Mouse (Mus musculus) liver, embryonic 12.5 days (tissue): Measurements from ENCODE around the gene Rtbdn. TPM values are rescaled to one million over a fixed set of nuclear protein-coding genes. Genes with fewer than 3 reads are reported as not detected.

Source experiments
- ATAC-seq: fragments of 200-750 bp; cut with Nextera tagmentation; 2 replicates; pipeline ENCODE4 v1.8.0; 2017; ENCODE audit warnings: moderate number of reproducible peaks, mild to moderate bottlenecking, moderate library complexity
- H3K27ac ChIP-seq: fragments of 300-500 bp; sonication (generic); 2 replicates; pipeline ENCODE4 v1.5.1; 2016; ENCODE audit warnings: mild to moderate bottlenecking
- H3K27me3 ChIP-seq: fragments of 300-500 bp; sonication (generic); replicated peaks from 2 replicates; pipeline ENCODE4 v1.6.1; 2016; ENCODE audit warnings: mild to moderate bottlenecking, moderate library complexity
- H3K36me3 ChIP-seq: fragments of 300-500 bp; sonication (generic); 2 replicates; pipeline ENCODE4 v1.6.1; 2016; ENCODE audit warnings: mild to moderate bottlenecking, moderate library complexity
- H3K4me1 ChIP-seq: fragments of 300-500 bp; sonication (generic); 2 replicates; pipeline ENCODE4 v1.6.1; 2016
- H3K4me2 ChIP-seq: fragments of 300-500 bp; sonication (generic); 2 replicates; pipeline ENCODE4 v1.6.1; 2016; ENCODE audit warnings: mild to moderate bottlenecking, moderate library complexity
- H3K4me3 ChIP-seq: fragments of 300-500 bp; sonication (generic); 2 replicates; pipeline ENCODE4 v1.5.1; 2016; ENCODE audit warnings: mild to moderate bottlenecking, moderate library complexity
- H3K9ac ChIP-seq: fragments of 300-500 bp; sonication (generic); 2 replicates; pipeline ENCODE4 v1.6.1; 2016; ENCODE audit warnings: mild to moderate bottlenecking, moderate library complexity
- H3K9me3 ChIP-seq: fragments of 300-500 bp; sonication (generic); replicated peaks from 2 replicates; pipeline ENCODE4 v1.6.1; 2016; ENCODE audit warnings: mild to moderate bottlenecking, moderate library complexity
- WGBS: fragments of 180-500 bp; shearing (Covaris S2); methylation state at CpG from one replicate; pipeline ENCODE4 v1.1.7; 2016; ENCODE audit not compliant: insufficient replicate concordance; 5-methylcytosine and 5-hydroxymethylcytosine counted together
- polyA plus RNA-seq: library from polyadenylated mRNA; unstranded; fragments of >200 nt; fragmentation: Nextera tagmentation; extraction: Ambion mirVana; gene quantifications from 2 replicates; pipeline ENCODE4 v1.2.1, GENCODE M21; 2016

Rtbdn gene
- polyA plus RNA-seq, 1 experiment from 2014 or later: 0.39 TPM

GRCm38 (mm10) chr8:84967532-84968304 is 20.9 kb downstream of the Rtbdn start:
- Histone ChIP-seq H3K4me3 (peak overlapping the region; percentile 81; the same call in 1 of the 2 replicates), H3K4me2 (peak overlapping the region; percentile 94), H3K36me3 (peaks cover 41% of the 10 kb centered on the region), H3K9me3 (no peaks in the 10 kb centered on the region), H3K9ac (peak overlapping the region; percentile 94), H3K27me3 (no peaks in the 10 kb centered on the region), H3K27ac (peak overlapping the region; percentile 97), H3K4me1 (peaks cover 72% of the 10 kb centered on the region)
- WGBS: 82% methylated on average over 13 of the region's 13 CpGs
- ATAC-seq: no peak

GRCm38 (mm10) chr8:84968650-84969049 is 21.9 kb downstream of the Rtbdn start:
- H3K4me2 ChIP-seq: peak overlapping the region; percentile 94
- H3K27me3 ChIP-seq: no peaks in the 10 kb centered on the region
- peak overlapping the region; percentile 94 for H3K9ac ChIP-seq
- no peak for ATAC-seq
- 13% methylated on average over 2 of the region's 2 CpGs for WGBS
- peaks cover 81% of the 10 kb centered on the region for H3K4me1 ChIP-seq
- no peaks in the 10 kb centered on the region for H3K9me3 ChIP-seq
- H3K27ac ChIP-seq: peak overlapping the region; percentile 97
- peaks cover 44% of the 10 kb centered on the region for H3K36me3 ChIP-seq
- peak overlapping the region; percentile 81 for H3K4me3 ChIP-seq

GRCm38 (mm10) chr8:84969241-84970134 is 22.7 kb downstream of the Rtbdn start, which contains the start of the genes Gm49661, Prdx2 and Rnaseh2a:
Gm49661 (minus strand) TSS chr8:84969433.
Prdx2 (plus strand) TSS chr8:84969587.
Rnaseh2a (minus strand) TSS chr8:84969767.
- Histone ChIP-seq H3K27ac (peak within 1 kb of the TSS; percentile 97), H3K4me3 (peak within 1 kb of the TSS; percentile 81), H3K4me1 (peaks cover 81% of the 10 kb centered on the region), H3K9ac (peak within 1 kb of the TSS; percentile 94), H3K4me2 (peak within 1 kb of the TSS; percentile 94), H3K27me3 (no peaks in the 10 kb centered on the region), H3K9me3 (no peaks in the 10 kb centered on the region), H3K36me3 (peaks cover 44% of the 10 kb centered on the region)
- WGBS: under 1% methylated on average over 56 of the region's 56 CpGs
- peak; percentile 66 for ATAC-seq

- H3K27me3 ChIP-seq: no peaks in the 10 kb centered on the region
- H3K4me3 ChIP-seq: peak overlapping the region; percentile 81
- 4% methylated on average over 21 of the region's 21 CpGs for WGBS
- peaks cover 51% of the 10 kb centered on the region for H3K36me3 ChIP-seq
- peak overlapping the region; percentile 94 for H3K9ac ChIP-seq
- H3K4me2 ChIP-seq: peak overlapping the region; percentile 94
- peaks cover 81% of the 10 kb centered on the region for H3K4me1 ChIP-seq
- no peaks in the 10 kb centered on the region for H3K9me3 ChIP-seq
- ATAC-seq: no peak
- peak overlapping the region; percentile 97 for H3K27ac ChIP-seq
Observed at GRCm38 (mm10) chr8:84970135-84970790, 23.5 kb downstream of the Rtbdn start.

- peak overlapping the region; percentile 94 for H3K4me2 ChIP-seq
- peak overlapping the region; percentile 94 for H3K9ac ChIP-seq
- H3K27ac ChIP-seq: peak overlapping the region; percentile 97
- peak; percentile 86 for ATAC-seq
- no peaks in the 10 kb centered on the region for H3K9me3 ChIP-seq
- 20% methylated on average over 5 of the region's 5 CpGs for WGBS
- H3K36me3 ChIP-seq: peaks cover 55% of the 10 kb centered on the region
- H3K4me1 ChIP-seq: peaks cover 86% of the 10 kb centered on the region
- peak overlapping the region; percentile 81 for H3K4me3 ChIP-seq
- H3K27me3 ChIP-seq: no peaks in the 10 kb centered on the region
Observed at GRCm38 (mm10) chr8:84970913-84971312, 24.1 kb downstream of the Rtbdn start.

- H3K36me3 ChIP-seq: peaks cover 55% of the 10 kb centered on the region
- H3K27me3 ChIP-seq: no peaks in the 10 kb centered on the region
- H3K4me1 ChIP-seq: peaks cover 86% of the 10 kb centered on the region
- H3K9me3 ChIP-seq: no peaks in the 10 kb centered on the region
- 88% methylated on average over 1 of the region's 1 CpGs for WGBS
- ATAC-seq: no peak
- peak overlapping the region; percentile 94 for H3K4me2 ChIP-seq
- peak overlapping the region; percentile 97 for H3K27ac ChIP-seq
- H3K4me3 ChIP-seq: peak overlapping the region; percentile 81; the same call in 1 of the 2 replicates
- peak overlapping the region; percentile 94 for H3K9ac ChIP-seq
Observed at GRCm38 (mm10) chr8:84973079-84973478, 26.3 kb downstream of the Rtbdn start.

- Histone ChIP-seq H3K4me3 (peak overlapping the region; percentile 81), H3K4me1 (peaks cover 86% of the 10 kb centered on the region), H3K36me3 (peaks cover 55% of the 10 kb centered on the region), H3K9ac (peak overlapping the region; percentile 94), H3K27ac (peak overlapping the region; percentile 97), H3K4me2 (peak overlapping the region; percentile 94), H3K27me3 (no peaks in the 10 kb centered on the region), H3K9me3 (no peaks in the 10 kb centered on the region)
- 63% methylated on average over 4 of the region's 4 CpGs for WGBS
- no peak for ATAC-seq
Observed at GRCm38 (mm10) chr8:84973803-84974542, 27.2 kb downstream of the Rtbdn start.

GRCm38 (mm10) chr8:84974543-84975142 is 27.9 kb downstream of the Rtbdn start:
- H3K4me1 ChIP-seq: peaks cover 92% of the 10 kb centered on the region
- H3K9ac ChIP-seq: peak overlapping the region; percentile 94
- H3K27ac ChIP-seq: peak overlapping the region; percentile 97
- H3K27me3 ChIP-seq: no peaks in the 10 kb centered on the region
- peak overlapping the region; percentile 94 for H3K4me2 ChIP-seq
- H3K36me3 ChIP-seq: peaks cover 55% of the 10 kb centered on the region
- peak overlapping the region; percentile 81 for H3K4me3 ChIP-seq
- WGBS: 72% methylated on average over 8 of the region's 8 CpGs
- H3K9me3 ChIP-seq: no peaks in the 10 kb centered on the region
- ATAC-seq: no peak

- H3K4me1 ChIP-seq: peaks cover 98% of the 10 kb centered on the region
- peak overlapping the region; percentile 94 for H3K9ac ChIP-seq
- H3K27ac ChIP-seq: peak overlapping the region; percentile 97
- ATAC-seq: no peak
- H3K4me2 ChIP-seq: peak overlapping the region; percentile 94
- H3K9me3 ChIP-seq: no peaks in the 10 kb centered on the region
- H3K36me3 ChIP-seq: peaks cover 52% of the 10 kb centered on the region
- WGBS: 23% methylated on average over 7 of the region's 7 CpGs
- H3K27me3 ChIP-seq: no peaks in the 10 kb centered on the region
- peak overlapping the region; percentile 81 for H3K4me3 ChIP-seq
Observed at GRCm38 (mm10) chr8:84975434-84975833, 28.6 kb downstream of the Rtbdn start.

- peak overlapping the region; percentile 94 for H3K9ac ChIP-seq
- H3K4me3 ChIP-seq: peak overlapping the region; percentile 81
- under 1% methylated on average over 61 of the region's 61 CpGs for WGBS
- peaks cover 98% of the 10 kb centered on the region for H3K4me1 ChIP-seq
- H3K27ac ChIP-seq: peak overlapping the region; percentile 97
- peaks cover 44% of the 10 kb centered on the region for H3K36me3 ChIP-seq
- H3K4me2 ChIP-seq: peak overlapping the region; percentile 94
- no peaks in the 10 kb centered on the region for H3K27me3 ChIP-seq
- no peaks in the 10 kb centered on the region for H3K9me3 ChIP-seq
- peak; percentile 79 for ATAC-seq
Observed at GRCm38 (mm10) chr8:84976031-84976762, 29.4 kb downstream of the Rtbdn start.
